Mouse (Mus musculus) CH12.LX (cell line): ENCODE data around the gene Cep164.

Experiments
- CTCF ChIP-seq, 2 experiments: IDR thresholded peaks in 1 of 2; conservative IDR thresholded peaks in 1 of 2; 2 replicates each; pipeline ENCODE4 v1.5.1; 2011 to 2012; ENCODE audit warnings: low read depth in 2 of 2, low read length in 2 of 2, improper control_type of control experiment in 1 of 2, inconsistent platforms in 1 of 2, mild to moderate bottlenecking in 1 of 2, moderate library complexity in 1 of 2
- E2F4 ChIP-seq: IDR thresholded peaks from 2 replicates; pipeline ENCODE4 v1.6.1; 2011; ENCODE audit warnings: low read depth, low read length, improper control_type of control experiment; ENCODE audit not compliant: insufficient replicate concordance
- ELF1 ChIP-seq: IDR thresholded peaks from 2 replicates; pipeline ENCODE4 v1.6.1; 2014; ENCODE audit warnings: low read depth, mild to moderate bottlenecking, inconsistent platforms, low read length, improper control_type of control experiment
- GABPA ChIP-seq: IDR thresholded peaks from 2 replicates; pipeline ENCODE4 v1.6.1; 2012; ENCODE audit warnings: low read depth, low read length, improper control_type of control experiment, inconsistent platforms; ENCODE audit not compliant: insufficient replicate concordance
- HCFC1 ChIP-seq: IDR thresholded peaks from 2 replicates; pipeline ENCODE4 v1.6.1; 2012; ENCODE audit warnings: low read depth, mild to moderate bottlenecking, inconsistent platforms, low read length, improper control_type of control experiment
- MEF2A ChIP-seq: IDR thresholded peaks from 2 replicates; pipeline ENCODE4 v1.6.1; 2014; ENCODE audit warnings: low read depth, mild to moderate bottlenecking, inconsistent platforms, low read length, improper control_type of control experiment, borderline replicate concordance
- POLR2A ChIP-seq: IDR thresholded peaks from 2 replicates; pipeline ENCODE4 v1.6.1; 2011; ENCODE audit warnings: low read depth, mild to moderate bottlenecking, improper control_type of control experiment, low read length
- POLR2AphosphoS2 ChIP-seq: IDR thresholded peaks from 2 replicates; pipeline ENCODE4 v1.6.1; 2011; ENCODE audit warnings: low read depth, low read length, improper control_type of control experiment
- RCOR1 ChIP-seq: conservative IDR thresholded peaks from 2 replicates; pipeline ENCODE4 v1.6.1; 2012; ENCODE audit warnings: low read depth, mild to moderate bottlenecking, inconsistent platforms, low read length, improper control_type of control experiment
- USF1 ChIP-seq: IDR thresholded peaks from 2 replicates; pipeline ENCODE4 v1.6.1; 2014; ENCODE audit warnings: low read depth, mild to moderate bottlenecking, inconsistent platforms, low read length, improper control_type of control experiment
- USF2 ChIP-seq: conservative IDR thresholded peaks from 2 replicates; pipeline ENCODE4 v1.6.1; 2011; ENCODE audit warnings: low read depth, low read length, improper control_type of control experiment
- ZC3H11A ChIP-seq: IDR thresholded peaks from 2 replicates; pipeline ENCODE4 v1.6.1; 2012; ENCODE audit warnings: low read depth, mild to moderate bottlenecking, inconsistent platforms, low read length, improper control_type of control experiment
- ZMIZ1 ChIP-seq: IDR thresholded peaks from 2 replicates; pipeline ENCODE4 v1.6.1; 2012; ENCODE audit warnings: low read depth, mild to moderate bottlenecking, inconsistent platforms, low read length, improper control_type of control experiment

GRCm38 (mm10) chr9:45793697-45794096, 34.8 kb downstream of the Cep164 start:
- no peak for TF ChIP-seq MEF2A
- TF ChIP-seq CTCF (conservative IDR thresholded peaks at IDR 0.05 in 1 of 2, IDR thresholded peaks at IDR 0.05 in 1 of 2; ENCODE audit: low read depth in 2 of 2, low read length in 2 of 2) = no peak
- no peak for TF ChIP-seq USF2
- TF ChIP-seq ELF1 = no peak
- no peak for TF ChIP-seq E2F4
- no peak for TF ChIP-seq ZMIZ1
- no peak for TF ChIP-seq USF1
- no peak for TF ChIP-seq POLR2A
- no peak for TF ChIP-seq POLR2AphosphoS2
- TF ChIP-seq RCOR1 = no peak
- TF ChIP-seq HCFC1 = no peak
- TF ChIP-seq ZC3H11A = no peak
- TF ChIP-seq GABPA = no peak
